ENCODE assay signal across 9 mouse cellular contexts in the genomic region with DNA sequence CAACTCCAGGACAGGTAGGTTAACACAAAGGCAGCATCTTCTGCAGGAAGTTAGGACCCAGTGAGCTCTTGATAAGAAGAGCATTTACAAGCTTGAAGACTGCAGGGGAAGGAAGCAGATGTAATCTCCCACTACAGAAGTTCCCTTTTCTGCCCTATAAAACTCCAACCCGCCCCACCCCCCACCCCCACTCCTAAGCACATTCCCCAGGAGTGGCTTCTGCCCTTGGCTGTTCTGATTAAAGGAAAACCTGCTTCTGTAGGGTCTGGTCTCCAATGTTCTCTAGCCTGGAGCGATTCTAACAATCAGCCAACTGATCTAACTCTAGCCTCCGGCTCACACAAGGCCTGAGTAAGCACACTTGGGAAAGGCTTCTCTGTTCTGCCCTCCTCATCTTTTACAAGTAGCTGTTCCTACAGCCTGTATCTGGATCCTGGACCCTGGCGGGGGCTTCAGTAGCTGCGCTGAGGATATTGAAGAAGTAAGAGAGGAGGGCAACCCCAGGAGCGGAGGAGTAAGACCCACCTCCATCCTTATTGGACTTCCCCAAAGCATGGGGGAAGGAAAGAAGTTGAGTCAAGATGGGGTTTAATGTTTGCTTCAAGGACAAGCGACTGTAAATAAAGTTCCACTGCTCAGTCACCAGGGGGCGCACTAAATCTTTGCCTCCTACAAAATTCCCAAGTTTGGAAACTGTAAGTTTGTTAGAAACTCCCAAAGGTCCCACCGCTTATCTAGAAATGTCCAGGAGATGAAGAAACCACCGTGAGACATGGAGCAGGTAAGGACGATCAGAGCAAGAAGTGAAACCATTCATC. TPM values are rescaled to one million over a fixed set of nuclear protein-coding genes. Genes with fewer than 3 reads are reported as not detected.
DNase-seq lines count a peak whose midpoint lies in the region; ATAC-seq and TF ChIP-seq lines count a peak whose summit lies in the region.
"Had no signal": no experiment of that assay in that cellular context is flagged by ENCODE, and none has a peak within 500 bp of the region (broad histone marks: within the 10 kb centered on the region; RNA-seq: fewer than 3 reads in every experiment).

No protein-coding gene starts in this region.

- H3K27me3 ChIP-seq in hindbrain, embryonic 10.5 days (ENCODE audit: insufficient read depth, poor library complexity, severe bottlenecking): no peaks in the 10 kb centered on the region
- H3K27me3 ChIP-seq in hindbrain, embryonic 16.5 days (replicated peaks; ENCODE audit: control insufficient read depth, insufficient read depth, low read length): no peaks in the 10 kb centered on the region
- H3K27me3 ChIP-seq in heart, postnatal 0 days (ENCODE audit: control insufficient read depth, insufficient read depth, low read length): no peaks in the 10 kb centered on the region
- H3K27me3 ChIP-seq in limb, embryonic 14.5 days (ENCODE audit: control insufficient read depth, insufficient read depth, low read length): no peaks in the 10 kb centered on the region
- H3K27me3 ChIP-seq: stomach, embryonic 15.5 days had no signal

- no peak for TF ChIP-seq EP300 in heart, postnatal 0 days (IDR thresholded peaks at IDR 0.05; ENCODE audit: low read depth)

- DNase-seq in hindbrain, embryonic 10.5 days (ENCODE audit: low spot score): peak; percentile 65
- peak; percentile 42 for DNase-seq in T-cell, adult 2 months (ENCODE audit: low spot score)
- DNase-seq in embryo, embryonic 11 days: peak; percentile 73
- peak; percentile 43 for DNase-seq in heart, postnatal 0 days (ENCODE audit: low spot score)
- DNase-seq in limb, embryonic 14.5 days (ENCODE audit: low spot score): peak; percentile 83
- peak; percentile 40 for DNase-seq in thymus, postnatal 25 days

- 0 out of 2 replicates have a peak, but pooled peaks cover 7% of the 10 kb centered on the region for H3K4me1 ChIP-seq in hindbrain, embryonic 10.5 days (replicated peaks)
- peaks cover 3% of the 10 kb centered on the region; the same call in 1 of the 2 replicates for H3K4me1 ChIP-seq in hindbrain, embryonic 16.5 days (ENCODE audit: control insufficient read depth, insufficient read depth, low read depth, low read length)
- H3K4me1 ChIP-seq in heart, postnatal 0 days (ENCODE audit: control insufficient read depth, insufficient read depth): no peaks in the 10 kb centered on the region
- peaks cover 18% of the 10 kb centered on the region for H3K4me1 ChIP-seq in limb, embryonic 14.5 days (ENCODE audit: control insufficient read depth, insufficient read depth, low read length)

- ATAC-seq in hindbrain, embryonic 16.5 days: no peak
- ATAC-seq in heart, postnatal 0 days (ENCODE audit: insufficient read depth, low read depth): no peak; the same call in 1 of the 2 replicates
- no peak for ATAC-seq in limb, embryonic 14.5 days (ENCODE audit: low FRiP score, low read depth)
- peak; percentile 71 for ATAC-seq in monocyte, adult 5-6 weeks (replicated peaks; ENCODE audit: insufficient number of reproducible peaks, low FRiP score, low TSS enrichment, poor library complexity, severe bottlenecking)

- H3K9ac ChIP-seq in hindbrain, embryonic 16.5 days (ENCODE audit: low read depth, low read length): no peak overlapping the region
- H3K9ac ChIP-seq in heart, postnatal 0 days (replicated peaks; ENCODE audit: low read depth, low read length): no peak overlapping the region
- 0 out of 2 replicates have a peak overlapping the region, but pooled peaks have one; percentile 21 for H3K9ac ChIP-seq in limb, embryonic 14.5 days (ENCODE audit: low read depth, low read length, severe bottlenecking)
- H3K9ac ChIP-seq: stomach, embryonic 15.5 days had no signal

- no peak for TF ChIP-seq POLR2A in limb, embryonic 14.5 days (IDR thresholded peaks at IDR 0.05; ENCODE audit: borderline replicate concordance, extremely low read depth, insufficient read depth, insufficient read length)

- peak; percentile 62 for TF ChIP-seq CTCF in heart, postnatal 0 days (IDR thresholded peaks at IDR 0.05; ENCODE audit: low read depth)

- H3K9me3 ChIP-seq in hindbrain, embryonic 10.5 days: no peaks in the 10 kb centered on the region
- no peaks in the 10 kb centered on the region for H3K9me3 ChIP-seq in hindbrain, embryonic 16.5 days (ENCODE audit: control insufficient read depth, low read length)
- no peaks in the 10 kb centered on the region for H3K9me3 ChIP-seq in heart, postnatal 0 days (replicated peaks; ENCODE audit: control insufficient read depth, low read length)
- H3K9me3 ChIP-seq in limb, embryonic 14.5 days (ENCODE audit: control insufficient read depth, low read length): no peaks in the 10 kb centered on the region
- H3K9me3 ChIP-seq: stomach, embryonic 15.5 days had no signal

- no peaks in the 10 kb centered on the region for H3K36me3 ChIP-seq in hindbrain, embryonic 10.5 days
- no peaks in the 10 kb centered on the region for H3K36me3 ChIP-seq in hindbrain, embryonic 16.5 days (ENCODE audit: control insufficient read depth, insufficient read depth, low read length)
- H3K36me3 ChIP-seq in heart, postnatal 0 days (replicated peaks; ENCODE audit: control insufficient read depth, insufficient read depth, low read length): no peaks in the 10 kb centered on the region
- no peaks in the 10 kb centered on the region for H3K36me3 ChIP-seq in limb, embryonic 14.5 days (ENCODE audit: control insufficient read depth, insufficient read depth, low read length)
- H3K36me3 ChIP-seq: stomach, embryonic 15.5 days had no signal

- no peak overlapping the region for H3K4me3 ChIP-seq in hindbrain, embryonic 10.5 days
- no peak overlapping the region for H3K4me3 ChIP-seq in hindbrain, embryonic 16.5 days (ENCODE audit: low read length)
- H3K4me3 ChIP-seq in heart, postnatal 0 days (ENCODE audit: low read depth, low read length): no peak overlapping the region
- H3K4me3 ChIP-seq in limb, embryonic 14.5 days (replicated peaks; ENCODE audit: low read length): no peak overlapping the region
- H3K4me3 ChIP-seq: stomach, embryonic 15.5 days had no signal

- 30% methylated on average over 11 of the region's 11 CpGs for WGBS in hindbrain, embryonic 10.5 days
- 31% methylated on average over 11 of the region's 11 CpGs for WGBS in hindbrain, embryonic 16.5 days
- 17% methylated on average over 11 of the region's 11 CpGs for WGBS in heart, postnatal 0 days
- 16% methylated on average over 11 of the region's 11 CpGs for WGBS in limb, embryonic 14.5 days

- no peak overlapping the region; the same call in 1 of the 2 replicates for H3K4me2 ChIP-seq in hindbrain, embryonic 16.5 days (ENCODE audit: low read length)
- H3K4me2 ChIP-seq in heart, postnatal 0 days (ENCODE audit: low read depth, low read length): peak overlapping the region; percentile 42
- H3K4me2 ChIP-seq in limb, embryonic 14.5 days (replicated peaks; ENCODE audit: low read depth, low read length, severe bottlenecking): peak overlapping the region; percentile 17; the same call in 1 of the 2 replicates
- H3K4me2 ChIP-seq: stomach, embryonic 15.5 days had no signal

- H3K27ac ChIP-seq in hindbrain, embryonic 10.5 days: 0 out of 2 replicates have a peak overlapping the region, but pooled peaks have one; percentile 40
- H3K27ac ChIP-seq in hindbrain, embryonic 16.5 days (ENCODE audit: low read depth, low read length): no peak overlapping the region
- H3K27ac ChIP-seq in heart, postnatal 0 days (ENCODE audit: low read depth): no peak overlapping the region
- no peak overlapping the region; the same call in 1 of the 2 replicates for H3K27ac ChIP-seq in limb, embryonic 14.5 days (replicated peaks; ENCODE audit: low read depth, low read length)
- H3K27ac ChIP-seq: stomach, embryonic 15.5 days had no signal

RNA-seq across cellular contexts. Expression of a gene that starts 36.6 kb away (rescaled TPM):
- 0.35 and 0.78 TPM in 2 replicates for polyA plus RNA-seq in hindbrain, embryonic 10.5 days (2016; fragmentation: Nextera tagmentation; extraction: Ambion mirVana)
- 9.4 and 12.5 TPM in 2 replicates for polyA plus RNA-seq in hindbrain, embryonic 16.5 days (2015; fragmentation: Nextera tagmentation; extraction: Ambion mirVana)
- not detected in 2 replicates for total RNA-seq in heart, postnatal 0 days (2014; rRNA removed; ENCODE audit: low replicate concordance)
- polyA plus RNA-seq in heart, postnatal 0 days (2015; fragmentation: Nextera tagmentation; extraction: Ambion mirVana): 0.01 and 0.03 TPM in 2 replicates
- polyA plus RNA-seq in limb, embryonic 14.5 days (2012; rRNA removed): 0.12 and 0.14 TPM in 2 replicates
- 0.08 and 0.15 TPM in 2 replicates for polyA plus RNA-seq in limb, embryonic 14.5 days (2014; fragmentation: Nextera tagmentation; extraction: Ambion mirVana)
- total RNA-seq in monocyte, adult 5-6 weeks (2017): 0.19 to 0.38 TPM in 2 of 3 replicates, not detected in the other

RNA-seq across cellular contexts. Expression of a gene that starts 37.5 kb away (rescaled TPM):
- polyA plus RNA-seq in hindbrain, embryonic 10.5 days (2016; fragmentation: Nextera tagmentation; extraction: Ambion mirVana): 21.0 and 27.0 TPM in 2 replicates
- polyA plus RNA-seq in hindbrain, embryonic 16.5 days (2015; fragmentation: Nextera tagmentation; extraction: Ambion mirVana): 21.2 and 22.2 TPM in 2 replicates
- total RNA-seq in heart, postnatal 0 days (2014; rRNA removed; ENCODE audit: low replicate concordance): 9.0 and 31.3 TPM in 2 replicates
- polyA plus RNA-seq in heart, postnatal 0 days (2015; fragmentation: Nextera tagmentation; extraction: Ambion mirVana): 9.1 and 10.7 TPM in 2 replicates
- 27.6 and 29.3 TPM in 2 replicates for polyA plus RNA-seq in limb, embryonic 14.5 days (2012; rRNA removed)
- 27.0 and 29.4 TPM in 2 replicates for polyA plus RNA-seq in limb, embryonic 14.5 days (2014; fragmentation: Nextera tagmentation; extraction: Ambion mirVana)
- 204 to 430 TPM (median 348 TPM) in 3 replicates for total RNA-seq in monocyte, adult 5-6 weeks (2017)
